Mouse (Mus musculus) cortical plate, adult 2 months (tissue): ENCODE results near the gene Acss1.

ENCODE experiments used
- CTCF ChIP-seq: fragments of 200-500 bp; IDR thresholded peaks from 2 replicates; pipeline ENCODE4 v1.5.1; 2011; ENCODE audit warnings: mild to moderate bottlenecking, control low read depth, low read length; ENCODE audit not compliant: insufficient read depth; ENCODE audit errors: extremely low read depth
- POLR2A ChIP-seq: fragments of 200-500 bp; IDR thresholded peaks from 2 replicates; pipeline ENCODE4 v1.6.1; 2011; ENCODE audit warnings: mild to moderate bottlenecking, low read length, control low read depth; ENCODE audit not compliant: insufficient read depth; ENCODE audit errors: extremely low read depth

DNA sequence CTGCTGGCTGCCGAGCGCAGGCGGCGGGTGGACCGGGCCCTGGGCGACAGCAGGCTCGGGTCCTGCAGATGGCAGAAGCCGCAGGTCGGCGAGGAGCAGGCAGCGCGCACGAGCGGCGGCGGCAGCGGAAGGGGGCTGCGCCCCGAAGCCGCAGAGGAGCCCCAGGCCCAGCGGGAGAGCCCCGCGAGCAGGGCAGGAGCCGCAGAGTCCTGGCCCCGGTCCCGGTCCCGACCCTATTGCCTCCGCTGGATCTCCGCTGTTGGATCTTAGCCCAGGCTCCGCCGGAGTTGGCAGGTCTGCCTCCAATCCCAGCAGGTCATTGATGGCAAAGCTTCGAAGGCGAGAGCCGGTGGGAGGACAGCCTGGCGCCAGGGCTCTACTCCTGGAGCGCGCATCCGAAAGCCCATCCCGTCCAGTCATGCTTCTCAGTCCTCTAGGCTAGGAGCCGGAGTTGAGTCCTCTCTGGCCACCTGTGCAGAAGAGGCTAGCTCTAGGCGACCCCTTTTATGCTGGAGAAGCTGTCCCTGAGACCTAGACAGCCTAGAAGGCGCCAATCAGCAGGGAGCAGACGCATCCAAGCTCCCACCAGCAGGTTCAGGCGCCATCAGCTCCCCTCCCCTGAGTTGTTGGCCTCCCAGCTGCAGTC lies 20.4 kb upstream of the Acss1 start:
- TF ChIP-seq POLR2A (no peak), CTCF (no peak)
